ENCODE assay signal across 10 mouse cellular contexts in genomic region chr19:45208438-45209060, GRCm38 (mm10). TPM values are rescaled to one million over a fixed set of nuclear protein-coding genes. Genes with fewer than 3 reads are reported as not detected.
DNase-seq lines count a peak whose midpoint lies in the region; ATAC-seq lines count a peak whose summit lies in the region.
"Had no signal": no experiment of that assay in that cellular context is flagged by ENCODE, and none has a peak within 500 bp of the region (broad histone marks: within the 10 kb centered on the region; RNA-seq: fewer than 3 reads in every experiment).

No protein-coding gene starts in this region.

- peak overlapping the region; percentile 54 for H3K4me2 ChIP-seq in kidney, embryonic 16.5 days (replicated peaks; ENCODE audit: low read depth, low read length)
- peak overlapping the region; percentile 49 for H3K4me2 ChIP-seq in intestine, embryonic 14.5 days (ENCODE audit: low read length)
- H3K4me2 ChIP-seq in neural tube, embryonic 12.5 days (replicated peaks), result peak overlapping the region; percentile 26

- ATAC-seq in kidney, embryonic 16.5 days (ENCODE audit: low FRiP score, low TSS enrichment), result no peak; the same call in 1 of the 2 replicates
- ATAC-seq in intestine, embryonic 14.5 days (replicated peaks; ENCODE audit: low FRiP score, low TSS enrichment, low read depth), result no peak
- ATAC-seq in neural tube, embryonic 12.5 days (ENCODE audit: low FRiP score, low read depth), result no peak

- H3K4me3 ChIP-seq in kidney, embryonic 16.5 days (ENCODE audit: low read length), result peak overlapping the region; percentile 37
- peak overlapping the region; percentile 12; the same call in 1 of the 2 replicates for H3K4me3 ChIP-seq in intestine, embryonic 14.5 days (ENCODE audit: low read depth, low read length)
- no peak overlapping the region for H3K4me3 ChIP-seq in neural tube, embryonic 12.5 days

- peak overlapping the region; percentile 66; the same call in 1 of the 2 replicates for H3K27ac ChIP-seq in kidney, embryonic 16.5 days (ENCODE audit: low read length)
- H3K27ac ChIP-seq in intestine, embryonic 14.5 days (ENCODE audit: low read depth), result no peak overlapping the region
- H3K27ac ChIP-seq in neural tube, embryonic 12.5 days, result no peak overlapping the region

- no peaks in the 10 kb centered on the region; the same call in 1 of the 2 replicates for H3K27me3 ChIP-seq in kidney, embryonic 16.5 days (ENCODE audit: insufficient read depth, low read length)
- H3K27me3 ChIP-seq in intestine, embryonic 14.5 days (replicated peaks; ENCODE audit: control insufficient read depth, insufficient read depth, low read length), result 0 out of 2 replicates have a peak, but pooled peaks cover 11% of the 10 kb centered on the region
- H3K27me3 ChIP-seq in neural tube, embryonic 12.5 days (replicated peaks), result peaks cover 26% of the 10 kb centered on the region

- 5% methylated on average over 22 of the region's 22 CpGs for WGBS in kidney, embryonic 16.5 days
- WGBS in intestine, embryonic 14.5 days, result 18% methylated on average over 22 of the region's 22 CpGs
- WGBS in neural tube, embryonic 12.5 days, result 22% methylated on average over 22 of the region's 22 CpGs

- H3K9me3 ChIP-seq in kidney, embryonic 16.5 days (ENCODE audit: low read length), result no peaks in the 10 kb centered on the region
- no peaks in the 10 kb centered on the region for H3K9me3 ChIP-seq in intestine, embryonic 14.5 days (ENCODE audit: control insufficient read depth, low read length)
- H3K9me3 ChIP-seq in neural tube, embryonic 12.5 days, result no peaks in the 10 kb centered on the region

- peak overlapping the region; percentile 24; the same call in 1 of the 2 replicates for H3K9ac ChIP-seq in kidney, embryonic 16.5 days (replicated peaks; ENCODE audit: low read length)
- H3K9ac ChIP-seq in intestine, embryonic 14.5 days (ENCODE audit: low read length), result no peak overlapping the region
- H3K9ac ChIP-seq in neural tube, embryonic 12.5 days, result no peak overlapping the region

- no peak for DNase-seq in kidney, postnatal 4 days
- peak; percentile 40 for DNase-seq in embryo, embryonic 9.5 days (ENCODE audit: extremely low spot score)
- no peak for DNase-seq in intestine, embryonic 14.5 days (ENCODE audit: low spot score)
- no peak for DNase-seq in thymus, postnatal 0 days (ENCODE audit: low spot score)
- no peak for DNase-seq in gastrocnemius, adult 8-10 months (ENCODE audit: low spot score in 2 of 2)
- DNase-seq in yolk sac, embryonic 10.5 days (ENCODE audit: low spot score), result no peak

- H3K4me1 ChIP-seq in kidney, embryonic 16.5 days (ENCODE audit: insufficient read depth, low read length), result peaks cover 10% of the 10 kb centered on the region
- H3K4me1 ChIP-seq in intestine, embryonic 14.5 days (replicated peaks; ENCODE audit: control insufficient read depth, insufficient read depth, low read length), result 0 out of 2 replicates have a peak, but pooled peaks cover 5% of the 10 kb centered on the region
- H3K4me1 ChIP-seq in neural tube, embryonic 12.5 days, result no peaks in the 10 kb centered on the region

- H3K36me3 ChIP-seq in kidney, embryonic 16.5 days (ENCODE audit: insufficient read depth, low read length), result no peaks in the 10 kb centered on the region
- H3K36me3 ChIP-seq in intestine, embryonic 14.5 days (ENCODE audit: control insufficient read depth, insufficient read depth, low read length), result no peaks in the 10 kb centered on the region
- H3K36me3 ChIP-seq in neural tube, embryonic 12.5 days, result no peaks in the 10 kb centered on the region

RNA-seq across cellular contexts. Expression of gene Lbx1, which starts 27.1 kb away (rescaled TPM):
- not detected in 2 replicates for polyA plus RNA-seq in kidney, embryonic 16.5 days (2015; fragmentation: Nextera tagmentation; extraction: Ambion mirVana)
- polyA plus RNA-seq in intestine, embryonic 14.5 days (2014; fragmentation: Nextera tagmentation; extraction: Ambion mirVana), result not detected in 2 replicates
- 20.3 and 21.3 TPM in 2 replicates for polyA plus RNA-seq in neural tube, embryonic 12.5 days (2016; fragmentation: Nextera tagmentation; extraction: Ambion mirVana)
- polyA plus RNA-seq in thymus, postnatal 0 days (2015; fragmentation: Nextera tagmentation; extraction: Ambion mirVana), result not detected in 2 replicates
- 10 to 100 TPM; 59.4 to 70.9 (median 64.3) TPM for total RNA-seq in gastrocnemius, adult 8-10 months (2022)
- total RNA-seq: layer of hippocampus, postnatal 14 days had no signal
- polyA plus RNA-seq: cortical plate, adult 2 months had no signal

RNA-seq across cellular contexts. Expression of gene Tlx1, which starts 58.1 kb away (rescaled TPM):
- not detected in 2 replicates for polyA plus RNA-seq in kidney, embryonic 16.5 days (2015; fragmentation: Nextera tagmentation; extraction: Ambion mirVana)
- 0.16 TPM in 1 of 2 replicates, not detected in the other for polyA plus RNA-seq in intestine, embryonic 14.5 days (2014; fragmentation: Nextera tagmentation; extraction: Ambion mirVana)
- 2.0 and 2.4 TPM in 2 replicates for polyA plus RNA-seq in neural tube, embryonic 12.5 days (2016; fragmentation: Nextera tagmentation; extraction: Ambion mirVana)
- polyA plus RNA-seq in thymus, postnatal 0 days (2015; fragmentation: Nextera tagmentation; extraction: Ambion mirVana), result 0.07 and 0.15 TPM in 2 replicates
- total RNA-seq in gastrocnemius, adult 8-10 months (2022), result not detected
- total RNA-seq: layer of hippocampus, postnatal 14 days had no signal
- polyA plus RNA-seq: cortical plate, adult 2 months had no signal

Comparison
In these comparisons a context has a peak if more than half of its experiments do, and no peak if none do; other contexts are left out.
1. RNA of gene Lbx1, which starts 27.1 kb away (polyA plus RNA-seq): 20.3 to 21.3 TPM in neural tube, embryonic 12.5 days; not detected in kidney, embryonic 16.5 days, not detected in thymus, postnatal 0 days and not detected in intestine, embryonic 14.5 days; every median in the first group is over 10 times any median in the second.
2. Peak in every context shown above with its lines, with median percentiles within 50 percentile points of each other: H3K4me2 ChIP-seq.